22 mouse cellular contexts compared by ENCODE assay signal in genomic region chr16:42121788-42122187, GRCm38 (mm10).
A peak's percentile ranks its signal among the peaks of the same experiment; 100 is the strongest.
DNase-seq lines count a peak whose midpoint lies in the region; ATAC-seq and TF ChIP-seq lines count a peak whose summit lies in the region.
"Had no signal": no experiment of that assay in that cellular context is flagged by ENCODE, and none has a peak within 500 bp of the region (broad histone marks: within the 10 kb centered on the region; RNA-seq: fewer than 3 reads in every experiment).

No protein-coding gene starts in this region.

- no peak overlapping the region for H3K9ac ChIP-seq in forebrain, postnatal 0 days
- H3K9ac ChIP-seq in forebrain, embryonic 11.5 days (ENCODE audit: low read length) = no peak overlapping the region
- H3K9ac ChIP-seq: embryonic facial prominence, embryonic 13.5 days; limb, embryonic 12.5 days; liver, embryonic 13.5 days; midbrain, embryonic 12.5 days; neural tube, embryonic 12.5 days had no signal

- no peaks in the 10 kb centered on the region for H3K4me1 ChIP-seq in forebrain, postnatal 0 days (ENCODE audit: insufficient read depth)
- 0 out of 2 replicates have a peak, but pooled peaks cover 2% of the 10 kb centered on the region for H3K4me1 ChIP-seq in forebrain, embryonic 11.5 days (replicated peaks; ENCODE audit: control insufficient read depth, insufficient read depth, low read length)
- H3K4me1 ChIP-seq: embryonic facial prominence, embryonic 13.5 days; hindbrain, embryonic 10.5 days; limb, embryonic 12.5 days; liver, embryonic 13.5 days; midbrain, embryonic 12.5 days; neural tube, embryonic 12.5 days had no signal

- WGBS in forebrain, postnatal 0 days = 83% methylated on average over 6 of the region's 6 CpGs
- WGBS in forebrain, embryonic 11.5 days = 93% methylated on average over 6 of the region's 6 CpGs

- no peaks in the 10 kb centered on the region for H3K9me3 ChIP-seq in forebrain, postnatal 0 days (ENCODE audit: low read length)
- H3K9me3 ChIP-seq in forebrain, embryonic 11.5 days (ENCODE audit: control insufficient read depth, low read length) = no peaks in the 10 kb centered on the region
- H3K9me3 ChIP-seq: embryonic facial prominence, embryonic 13.5 days; hindbrain, embryonic 10.5 days; limb, embryonic 12.5 days; liver, embryonic 13.5 days; midbrain, embryonic 12.5 days; neural tube, embryonic 12.5 days had no signal

- peak; percentile 24 for DNase-seq in forebrain, postnatal 0 days
- DNase-seq in forebrain, embryonic 11.5 days (ENCODE audit: low spot score) = no peak
- DNase-seq in brain, adult 2 months (ENCODE audit: low read depth, low spot score) = peak; percentile 72
- peak; percentile 45 for DNase-seq in cerebellum, adult 8-10 months
- DNase-seq in cerebellum, postnatal 36 days = peak; percentile 58 to 60
- DNase-seq in T-cell, adult 2 months (ENCODE audit: low spot score) = no peak
- no peak for DNase-seq in embryo, embryonic 10 days (ENCODE audit: low spot score)
- DNase-seq: adrenal gland, postnatal 36 days; gastrocnemius, postnatal 10 days; liver, embryonic 13.5 days; lung, adult 2 months; lung, postnatal 14 days; retina, postnatal 1 day; thymus, postnatal 14 days had no signal

- H3K36me3 ChIP-seq in forebrain, postnatal 0 days (ENCODE audit: insufficient read depth) = no peaks in the 10 kb centered on the region
- no peaks in the 10 kb centered on the region for H3K36me3 ChIP-seq in forebrain, embryonic 11.5 days (ENCODE audit: control insufficient read depth, insufficient read depth, low read length)
- H3K36me3 ChIP-seq: embryonic facial prominence, embryonic 13.5 days; hindbrain, embryonic 10.5 days; limb, embryonic 12.5 days; liver, embryonic 13.5 days; midbrain, embryonic 12.5 days; neural tube, embryonic 12.5 days had no signal

- TF ChIP-seq CTCF in forebrain, postnatal 0 days (IDR thresholded peaks at IDR 0.05; ENCODE audit: low read depth) = no peak

- no peak for ATAC-seq in forebrain, postnatal 0 days
- ATAC-seq in forebrain, embryonic 11.5 days (replicated peaks; ENCODE audit: low FRiP score) = no peak
- ATAC-seq: forebrain, embryonic 14.5 days; intestine, postnatal 0 days had no signal

- no peak overlapping the region for H3K4me3 ChIP-seq in forebrain, postnatal 0 days (ENCODE audit: low read depth, low read length)
- H3K4me3 ChIP-seq in forebrain, embryonic 11.5 days (ENCODE audit: low read depth, low read length) = no peak overlapping the region
- H3K4me3 ChIP-seq: embryonic facial prominence, embryonic 13.5 days; hindbrain, embryonic 10.5 days; limb, embryonic 12.5 days; liver, embryonic 13.5 days; midbrain, embryonic 12.5 days; neural tube, embryonic 12.5 days had no signal

- H3K27ac ChIP-seq in forebrain, postnatal 0 days (ENCODE audit: low read depth, low read length) = no peak overlapping the region
- H3K27ac ChIP-seq in forebrain, embryonic 11.5 days (ENCODE audit: low read depth, low read length) = no peak overlapping the region
- H3K27ac ChIP-seq: embryonic facial prominence, embryonic 13.5 days; hindbrain, embryonic 10.5 days; limb, embryonic 12.5 days; liver, embryonic 13.5 days; midbrain, embryonic 12.5 days; neural tube, embryonic 12.5 days had no signal

- no peak overlapping the region for H3K4me2 ChIP-seq in forebrain, postnatal 0 days (ENCODE audit: low read depth)
- H3K4me2 ChIP-seq in forebrain, embryonic 11.5 days (ENCODE audit: low read depth, low read length, severe bottlenecking) = no peak overlapping the region
- H3K4me2 ChIP-seq: embryonic facial prominence, embryonic 13.5 days; heart, embryonic 11.5 days; limb, embryonic 12.5 days; liver, embryonic 13.5 days; midbrain, embryonic 12.5 days; neural tube, embryonic 12.5 days had no signal

- no peaks in the 10 kb centered on the region for H3K27me3 ChIP-seq in forebrain, postnatal 0 days (ENCODE audit: insufficient read depth, low read length)
- no peaks in the 10 kb centered on the region for H3K27me3 ChIP-seq in forebrain, embryonic 11.5 days (ENCODE audit: control insufficient read depth, insufficient read depth, low read length)
- H3K27me3 ChIP-seq: embryonic facial prominence, embryonic 13.5 days; limb, embryonic 12.5 days; liver, embryonic 13.5 days; midbrain, embryonic 12.5 days; neural tube, embryonic 12.5 days had no signal

Comparison
In these comparisons a context has a peak if more than half of its experiments do, and no peak if none do; other contexts are left out.
1. DNase-seq: peak in forebrain, postnatal 0 days (single experiment), brain, adult 2 months (single experiment), cerebellum, adult 8-10 months (single experiment) and cerebellum, postnatal 36 days (2 of 2); none in forebrain, embryonic 11.5 days (single experiment), T-cell, adult 2 months (single experiment) and embryo, embryonic 10 days (single experiment).